Mouse (Mus musculus) forebrain, postnatal 0 days (tissue): ENCODE measurements at regions not wholly inside any gene's neighbourhood (a gene's known extent, or its start where the extent isn't known, plus 50 kb on each side); places are given as distances from the start of the nearest gene placed in this dataset.

Source experiments
- ATAC-seq: fragments of 200-750 bp; cut with Nextera tagmentation; 2 replicates; pipeline ENCODE4 v1.8.0; 2017; ENCODE audit warnings: mild to moderate bottlenecking, moderate library complexity
- DNase-seq: peaks from one replicate; pipeline ENCODE4 v3.0.0-alpha.2; 2015
- H3K27ac ChIP-seq: fragments of 300-500 bp; sonication (generic); 2 replicates; pipeline ENCODE4 v1.5.1; 2014; ENCODE audit warnings: low read depth, mild to moderate bottlenecking, antibody characterized with exemption, low read length, moderate library complexity, mixed read lengths
- H3K27me3 ChIP-seq: fragments of 300-500 bp; sonication (generic); 2 replicates; pipeline ENCODE4 v1.6.1; 2014; ENCODE audit warnings: mild to moderate bottlenecking, low read length, mixed read lengths; ENCODE audit not compliant: insufficient read depth
- H3K36me3 ChIP-seq: fragments of 300-500 bp; sonication (generic); 2 replicates; pipeline ENCODE4 v1.6.1; 2014; ENCODE audit warnings: mild to moderate bottlenecking, moderate library complexity; ENCODE audit not compliant: insufficient read depth
- H3K4me1 ChIP-seq: fragments of 300-500 bp; sonication (generic); 2 replicates; pipeline ENCODE4 v1.6.1; 2014; ENCODE audit warnings: antibody characterized with exemption; ENCODE audit not compliant: insufficient read depth
- H3K4me2 ChIP-seq: fragments of 300-500 bp; sonication (generic); 2 replicates; pipeline ENCODE4 v1.6.1; 2014; ENCODE audit warnings: low read depth, mild to moderate bottlenecking, moderate library complexity
- H3K4me3 ChIP-seq: fragments of 300-500 bp; sonication (generic); 2 replicates; pipeline ENCODE4 v1.5.1; 2014; ENCODE audit warnings: low read depth, low read length, mixed read lengths
- H3K9ac ChIP-seq: fragments of 300-500 bp; sonication (generic); 2 replicates; pipeline ENCODE4 v1.6.1; 2014; ENCODE audit warnings: mild to moderate bottlenecking
- H3K9me3 ChIP-seq: fragments of 300-500 bp; sonication (generic); 2 replicates; pipeline ENCODE4 v1.6.1; 2016; ENCODE audit warnings: low read length
- CTCF ChIP-seq: sonication (generic); IDR thresholded peaks from 2 replicates; pipeline ENCODE4 v1.5.1; 2016; ENCODE audit warnings: antibody characterized with exemption, control low read depth, low read depth
- WGBS: fragments of 180-500 bp; shearing (Covaris S2); extraction: QIAGEN DNeasy Blood & Tissue Kit; methylation state at CpG from one replicate; pipeline ENCODE4 v1.1.7; 2014; 5-methylcytosine and 5-hydroxymethylcytosine counted together

GRCm38 (mm10) chr6:31046197-31046596, 87.3 kb upstream of the Klf14 start:
- Histone ChIP-seq H3K9ac (no peak overlapping the region), H3K9me3 (no peaks in the 10 kb centered on the region), H3K27ac (no peak overlapping the region), H3K4me2 (no peak overlapping the region), H3K27me3 (no peaks in the 10 kb centered on the region), H3K4me1 (no peaks in the 10 kb centered on the region), H3K4me3 (no peak overlapping the region), H3K36me3 (no peaks in the 10 kb centered on the region)
- DNase-seq (no peak), ATAC-seq (no peak)
- 86% methylated on average over 3 of the region's 3 CpGs for WGBS
- no peak for TF ChIP-seq CTCF

- Histone ChIP-seq H3K4me1 (no peaks in the 10 kb centered on the region), H3K9ac (no peak overlapping the region), H3K9me3 (no peaks in the 10 kb centered on the region), H3K4me2 (no peak overlapping the region), H3K36me3 (no peaks in the 10 kb centered on the region), H3K27ac (no peak overlapping the region), H3K4me3 (no peak overlapping the region), H3K27me3 (no peaks in the 10 kb centered on the region)
- ATAC-seq, result no peak
- DNase-seq, result no peak
- no peak for TF ChIP-seq CTCF
- WGBS, result 67% methylated on average over 11 of the region's 11 CpGs
Measured at GRCm38 (mm10) chr6:31048920-31049576, 90.2 kb upstream of the Klf14 start.

GRCm38 (mm10) chr6:31050831-31051230, 92.0 kb upstream of the Klf14 start:
- H3K4me2 ChIP-seq, result no peak overlapping the region
- H3K4me3 ChIP-seq, result no peak overlapping the region
- no peaks in the 10 kb centered on the region for H3K27me3 ChIP-seq
- H3K9me3 ChIP-seq, result no peaks in the 10 kb centered on the region
- WGBS, result 66% methylated on average over 5 of the region's 5 CpGs
- H3K9ac ChIP-seq, result no peak overlapping the region
- DNase-seq (no peak), ATAC-seq (no peak)
- TF ChIP-seq CTCF, result no peak
- H3K36me3 ChIP-seq, result no peaks in the 10 kb centered on the region
- H3K4me1 ChIP-seq, result no peaks in the 10 kb centered on the region
- H3K27ac ChIP-seq, result no peak overlapping the region

GRCm38 (mm10) chr6:31051771-31052170, 92.9 kb upstream of the Klf14 start:
- 65% methylated on average over 6 of the region's 6 CpGs for WGBS
- H3K27ac ChIP-seq, result no peak overlapping the region
- H3K4me3 ChIP-seq, result no peak overlapping the region
- DNase-seq (no peak), ATAC-seq (no peak)
- H3K4me2 ChIP-seq, result no peak overlapping the region
- no peaks in the 10 kb centered on the region for H3K27me3 ChIP-seq
- TF ChIP-seq CTCF, result no peak
- no peaks in the 10 kb centered on the region for H3K36me3 ChIP-seq
- H3K9ac ChIP-seq, result no peak overlapping the region
- H3K4me1 ChIP-seq, result no peaks in the 10 kb centered on the region
- no peaks in the 10 kb centered on the region for H3K9me3 ChIP-seq

GRCm38 (mm10) chr6:31053003-31053402, 94.1 kb upstream of the Klf14 start:
- H3K9me3 ChIP-seq, result no peaks in the 10 kb centered on the region
- no peak overlapping the region for H3K27ac ChIP-seq
- no peak for TF ChIP-seq CTCF
- DNase-seq (no peak), ATAC-seq (no peak)
- WGBS, result 17% methylated on average over 8 of the region's 8 CpGs
- no peak overlapping the region for H3K9ac ChIP-seq
- H3K36me3 ChIP-seq, result no peaks in the 10 kb centered on the region
- no peak overlapping the region for H3K4me2 ChIP-seq
- H3K4me3 ChIP-seq, result no peak overlapping the region
- no peaks in the 10 kb centered on the region for H3K27me3 ChIP-seq
- H3K4me1 ChIP-seq, result no peaks in the 10 kb centered on the region

- no peaks in the 10 kb centered on the region for H3K9me3 ChIP-seq
- H3K36me3 ChIP-seq, result no peaks in the 10 kb centered on the region
- no peak overlapping the region for H3K4me2 ChIP-seq
- H3K27ac ChIP-seq, result 0 out of 2 replicates have a peak overlapping the region, but pooled peaks have one; percentile 35
- TF ChIP-seq CTCF, result no peak
- WGBS, result 56% methylated on average over 12 of the region's 12 CpGs
- no peak overlapping the region for H3K4me3 ChIP-seq
- H3K4me1 ChIP-seq, result no peaks in the 10 kb centered on the region
- peak; percentile 67 for DNase-seq
- no peak overlapping the region for H3K9ac ChIP-seq
- no peaks in the 10 kb centered on the region for H3K27me3 ChIP-seq
- ATAC-seq, result peak; percentile 85
Measured at GRCm38 (mm10) chr6:31056786-31057566, 98.1 kb upstream of the Klf14 start.

GRCm38 (mm10) chr6:31058299-31058698, 99.4 kb upstream of the Klf14 start:
- Histone ChIP-seq H3K9me3 (no peaks in the 10 kb centered on the region), H3K9ac (no peak overlapping the region), H3K27me3 (no peaks in the 10 kb centered on the region), H3K4me2 (no peak overlapping the region), H3K36me3 (no peaks in the 10 kb centered on the region), H3K4me3 (no peak overlapping the region), H3K27ac (no peak overlapping the region), H3K4me1 (no peaks in the 10 kb centered on the region)
- DNase-seq, result no peak
- TF ChIP-seq CTCF, result no peak
- 87% methylated on average over 1 of the region's 1 CpGs for WGBS
- no peak for ATAC-seq
